Mouse (Mus musculus) megakaryocyte, adult 5-6 weeks (primary cell): ENCODE measurements around the gene Gimap1. TPM values are rescaled to one million over a fixed set of nuclear protein-coding genes. Genes with fewer than 3 reads are reported as not detected.

Source experiments
- ATAC-seq: 2 replicates; pipeline ENCODE4 v1.8.0; 2016; ENCODE audit warnings: mild to moderate bottlenecking, inconsistent platforms; ENCODE audit not compliant: poor library complexity, severe bottlenecking
- total RNA-seq, 2 experiments: library from RNA; stranded (forward) in 1 of 2; stranded (reverse) in 1 of 2; fragments of 153-499, 151-499 nt in 1 of 2; fragments of 221-1000, 200-1000 nt in 1 of 2; gene quantifications; 2 replicates each; pipeline versions ENCODE4 v1.2.3 to v1.2.4; 2015 to 2017

Gimap1 gene
- total RNA-seq, 2 experiments from 2014 or later = 5.3 to 5.8 TPM

DNA sequence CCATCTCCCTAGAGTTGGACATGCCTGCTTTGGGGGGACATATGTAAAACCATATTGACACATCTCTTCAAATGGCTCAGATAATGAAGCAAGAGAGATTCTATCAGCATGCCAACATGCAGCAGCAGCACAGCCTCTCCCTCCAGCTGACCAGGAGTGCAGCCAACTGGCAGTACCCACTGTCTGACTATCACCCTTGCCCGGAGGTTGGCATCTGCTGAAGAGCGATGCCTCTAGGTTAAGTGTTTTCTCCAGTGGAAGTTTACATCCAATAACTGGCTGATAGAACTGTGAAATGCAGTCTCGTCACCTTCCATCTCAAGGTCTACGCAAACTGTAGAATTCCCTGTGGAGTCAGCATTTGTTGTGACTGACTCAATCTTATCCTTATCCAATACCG lies 1.2 kb upstream of the Gimap1 start:
- no peak for ATAC-seq

DNA sequence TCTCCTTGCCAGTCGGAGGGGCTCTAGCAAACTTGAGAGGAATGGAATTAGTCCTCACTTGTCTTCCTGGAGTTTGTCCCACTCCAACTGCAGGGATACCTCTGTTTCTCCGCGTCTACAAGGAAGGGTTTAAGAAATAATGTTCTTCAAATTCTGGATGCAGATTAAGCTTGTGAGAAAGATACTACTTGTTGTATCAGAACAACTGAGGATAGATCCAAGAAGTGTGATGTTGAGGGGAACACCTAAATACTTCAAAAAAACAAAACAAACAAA lies 864 bp downstream of the Gimap1 start:
- ATAC-seq = no peak

DNA sequence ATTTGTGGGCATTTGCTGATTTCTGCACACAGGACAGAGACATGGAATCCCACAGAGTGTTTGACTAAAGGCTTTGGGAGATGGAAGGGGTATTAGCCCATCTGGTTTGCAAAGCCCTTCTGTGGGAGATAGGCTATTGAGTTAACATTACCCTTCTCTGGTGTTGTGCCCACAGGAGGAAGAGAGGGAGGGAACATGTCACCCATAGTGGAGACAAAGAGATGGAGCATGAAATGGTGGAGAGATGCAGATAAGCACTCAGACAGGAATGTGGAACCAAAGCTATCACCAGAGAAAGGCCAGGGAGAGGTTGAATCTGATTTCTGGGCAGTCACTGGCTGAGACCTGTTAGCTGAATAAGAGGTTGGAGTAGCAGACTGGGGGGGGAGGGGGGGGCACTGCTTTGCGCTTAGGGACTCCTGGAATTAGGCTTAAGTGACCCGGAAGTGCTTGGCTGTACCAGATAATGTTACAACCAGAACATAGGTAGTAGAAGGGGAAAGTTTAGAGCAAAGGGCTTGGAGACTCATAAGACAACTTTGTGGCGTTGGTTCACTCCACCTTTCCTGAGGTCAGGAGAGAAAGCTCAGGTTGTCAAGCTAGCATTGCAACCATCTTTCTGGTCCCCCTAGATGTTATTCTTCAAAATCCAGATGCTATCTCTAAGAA lies 1.8 kb downstream of the Gimap1 start:
- no peak for ATAC-seq

DNA sequence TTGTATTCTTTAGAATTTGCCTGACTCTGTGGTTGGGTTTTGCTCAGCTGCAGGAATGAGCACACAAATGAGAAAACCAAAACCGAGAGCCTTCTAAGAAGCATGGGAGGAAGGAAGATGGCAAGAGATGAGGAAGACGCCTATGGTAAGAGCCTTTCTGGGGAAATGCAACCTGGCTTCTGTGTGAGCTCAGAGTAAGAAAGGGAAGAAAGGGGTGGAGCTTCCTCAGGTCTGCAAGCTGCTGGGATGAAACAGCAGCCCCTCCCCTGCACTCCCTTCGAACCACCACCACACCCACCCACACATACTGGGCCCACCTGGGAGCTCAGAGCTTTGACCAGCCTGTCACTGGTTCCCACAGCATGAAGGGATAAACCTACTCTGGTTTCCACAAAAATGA lies 2.4 kb downstream of the Gimap1 start:
- no peak for ATAC-seq

DNA sequence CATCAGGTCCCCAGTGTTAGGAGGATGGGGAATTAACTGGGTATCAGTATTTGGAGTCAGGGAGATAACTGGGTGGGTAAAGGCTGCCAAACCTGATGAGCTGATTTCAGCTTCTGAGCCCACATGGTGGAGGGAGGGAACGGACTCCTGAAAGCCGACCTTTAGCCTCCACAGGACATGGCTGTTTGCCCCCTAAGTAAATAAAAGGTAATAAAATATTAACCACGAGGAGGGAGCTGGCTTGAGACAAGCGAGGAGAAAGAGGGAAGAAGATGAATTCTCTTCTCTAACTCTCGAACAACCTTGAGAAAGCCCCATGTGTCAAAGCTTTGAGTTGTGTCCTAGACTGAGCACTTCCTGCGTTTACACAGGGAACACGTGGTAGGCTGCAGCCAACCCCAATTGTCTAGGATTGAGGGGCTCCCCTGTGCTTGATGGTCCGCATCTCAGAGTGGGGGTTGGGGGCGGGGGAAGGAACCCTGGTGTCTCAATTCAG lies 2.9 kb downstream of the Gimap1 start:
- ATAC-seq = no peak

DNA sequence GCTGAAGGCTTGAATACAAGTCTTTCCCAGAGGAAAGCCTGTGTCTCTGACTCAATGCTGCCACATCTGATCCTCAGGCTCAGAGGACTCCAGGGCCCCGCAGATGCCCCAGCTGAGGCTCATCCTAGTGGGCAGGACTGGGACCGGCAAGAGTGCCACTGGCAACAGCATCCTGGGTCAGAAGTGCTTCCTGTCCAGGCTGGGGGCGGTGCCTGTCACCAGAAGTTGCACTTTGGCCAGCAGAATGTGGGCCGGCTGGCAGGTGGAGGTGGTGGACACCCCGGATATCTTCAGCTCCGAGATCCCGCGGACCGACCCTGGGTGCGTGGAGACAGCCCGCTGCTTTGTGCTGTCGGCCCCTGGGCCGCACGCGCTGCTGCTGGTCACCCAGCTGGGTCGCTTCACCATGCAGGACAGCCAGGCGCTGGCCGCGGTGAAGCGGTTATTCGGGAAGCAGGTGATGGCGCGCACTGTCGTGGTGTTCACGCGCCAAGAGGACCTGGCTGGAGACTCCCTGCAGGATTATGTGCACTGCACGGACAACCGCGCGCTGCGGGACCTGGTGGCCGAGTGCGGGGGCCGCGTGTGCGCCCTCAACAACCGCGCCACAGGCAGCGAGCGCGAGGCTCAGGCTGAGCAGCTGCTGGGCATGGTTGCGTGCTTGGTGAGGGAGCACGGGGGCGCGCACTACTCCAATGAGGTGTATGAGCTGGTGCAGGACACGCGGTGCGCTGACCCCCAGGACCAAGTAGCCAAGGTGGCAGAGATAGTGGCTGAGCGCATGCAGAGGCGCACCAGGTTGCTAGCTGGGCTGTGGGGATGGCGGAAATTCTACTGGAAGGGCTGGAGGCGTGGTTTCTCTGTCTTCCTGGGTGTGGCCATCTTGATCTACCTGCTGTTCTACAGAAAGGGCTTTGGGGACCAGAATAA lies 3.8 kb downstream of the Gimap1 start:
- ATAC-seq = no peak

DNA sequence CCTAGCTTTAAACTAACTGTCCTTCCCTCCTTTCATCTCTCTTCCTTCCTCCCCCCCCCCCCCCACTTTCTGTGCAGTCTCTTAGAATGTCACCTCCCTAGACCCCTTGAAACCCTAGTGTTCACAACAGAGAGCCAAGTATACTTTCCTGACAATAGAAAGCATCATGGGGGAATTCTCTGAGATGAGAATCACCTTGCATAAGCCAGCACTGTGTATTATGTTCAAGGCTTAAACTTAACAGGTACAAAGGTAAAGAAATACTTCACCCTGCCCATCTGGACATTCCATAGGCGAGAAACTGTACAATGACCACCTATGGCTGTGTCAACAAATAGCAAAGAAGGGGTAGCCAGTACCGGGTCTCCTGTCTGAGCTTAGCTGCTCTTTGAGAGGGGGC lies 6.6 kb downstream of the Gimap1 start:
- no peak for ATAC-seq

DNA sequence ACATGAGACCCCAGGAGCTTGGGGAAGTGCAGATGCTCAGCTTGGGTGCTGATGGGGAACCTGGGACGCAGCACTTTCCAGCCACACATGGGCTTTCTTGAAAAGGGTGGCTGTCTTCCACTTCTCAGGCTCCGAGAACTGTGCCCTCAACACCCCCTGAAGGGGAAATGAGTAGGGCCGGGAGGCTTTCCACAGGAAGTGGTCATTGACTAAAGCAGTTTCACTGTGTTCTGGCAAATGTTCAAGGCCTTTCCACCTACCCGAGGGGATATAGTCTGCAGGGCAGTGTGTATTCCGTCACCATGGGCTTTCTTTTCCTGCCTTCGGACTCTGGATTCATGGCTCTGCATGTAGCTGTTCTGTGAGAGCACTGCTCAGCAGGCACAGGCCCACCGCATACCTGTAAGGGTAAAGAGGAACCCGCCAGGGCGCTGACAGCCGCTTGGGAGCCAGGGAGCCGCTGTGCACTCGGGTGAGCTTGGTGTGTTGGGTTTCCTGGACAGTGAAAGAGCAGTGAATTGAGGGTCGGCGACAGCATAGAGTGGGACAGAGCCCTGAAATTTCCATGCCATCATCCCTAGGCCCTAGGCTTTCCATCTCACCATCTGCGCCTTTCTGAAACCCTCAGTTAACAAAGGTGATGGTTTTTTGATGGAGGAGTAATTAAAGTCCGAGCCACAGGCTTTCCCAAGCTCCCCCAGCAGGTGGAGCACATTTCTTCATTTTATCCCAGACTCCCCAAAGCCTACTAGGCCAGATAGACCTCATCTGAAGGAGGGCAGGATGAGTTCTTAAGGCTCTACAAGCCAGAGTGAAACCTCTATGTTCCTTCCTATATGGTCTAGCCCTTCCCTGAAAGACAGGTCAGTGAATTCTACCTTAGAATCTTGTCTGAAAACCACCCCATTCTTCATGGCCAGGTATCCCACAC lies 7.4 kb downstream of the Gimap1 start, which contains the start of gene Gimap5:
Gene Gimap5 (plus strand): TSS at position 239 of the 931 bp plus-strand sequence.
- ATAC-seq = peak; percentile 64

DNA sequence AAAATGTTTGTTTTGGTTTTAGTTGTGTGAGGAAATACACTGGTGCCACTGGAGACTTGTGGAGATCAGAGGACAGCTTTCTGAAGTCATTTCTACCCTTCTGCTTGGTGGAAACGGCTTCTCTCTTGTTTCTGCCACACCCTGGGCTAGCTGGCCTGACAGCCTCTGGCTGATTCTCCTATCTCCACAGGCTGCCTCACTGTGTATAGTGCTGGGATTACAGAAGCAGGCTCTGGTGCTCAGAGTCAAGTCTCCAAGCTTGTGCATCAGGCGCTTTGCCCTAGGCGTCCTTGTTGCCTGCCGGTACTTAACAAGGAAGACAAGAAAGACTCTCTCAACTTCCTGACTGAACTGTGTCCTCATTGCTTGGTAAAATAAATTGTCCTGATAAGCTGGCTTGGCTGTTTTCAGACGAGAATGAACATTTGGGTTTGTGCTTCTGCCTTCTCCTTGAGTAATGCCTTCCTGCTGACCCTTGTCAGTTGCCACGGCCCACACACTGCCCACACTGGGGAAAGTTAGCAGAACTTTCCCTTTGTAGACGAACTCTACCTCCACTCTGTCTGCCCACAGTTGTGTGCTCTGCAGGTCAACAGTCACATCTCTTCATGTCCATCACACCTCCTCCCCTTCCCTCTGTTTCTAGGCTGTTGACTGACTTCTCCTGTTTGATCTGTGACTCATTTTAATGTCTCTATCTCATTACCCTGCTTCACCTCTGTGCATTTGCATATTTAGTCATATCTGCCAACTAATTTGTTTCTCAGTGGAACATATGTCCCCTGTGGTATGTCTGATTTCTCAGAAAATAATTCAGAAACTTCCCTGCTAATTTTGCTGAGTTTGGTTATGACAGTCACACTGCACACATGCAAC lies 8.5 kb downstream of the Gimap1 start:
- peak; percentile 19 for ATAC-seq

DNA sequence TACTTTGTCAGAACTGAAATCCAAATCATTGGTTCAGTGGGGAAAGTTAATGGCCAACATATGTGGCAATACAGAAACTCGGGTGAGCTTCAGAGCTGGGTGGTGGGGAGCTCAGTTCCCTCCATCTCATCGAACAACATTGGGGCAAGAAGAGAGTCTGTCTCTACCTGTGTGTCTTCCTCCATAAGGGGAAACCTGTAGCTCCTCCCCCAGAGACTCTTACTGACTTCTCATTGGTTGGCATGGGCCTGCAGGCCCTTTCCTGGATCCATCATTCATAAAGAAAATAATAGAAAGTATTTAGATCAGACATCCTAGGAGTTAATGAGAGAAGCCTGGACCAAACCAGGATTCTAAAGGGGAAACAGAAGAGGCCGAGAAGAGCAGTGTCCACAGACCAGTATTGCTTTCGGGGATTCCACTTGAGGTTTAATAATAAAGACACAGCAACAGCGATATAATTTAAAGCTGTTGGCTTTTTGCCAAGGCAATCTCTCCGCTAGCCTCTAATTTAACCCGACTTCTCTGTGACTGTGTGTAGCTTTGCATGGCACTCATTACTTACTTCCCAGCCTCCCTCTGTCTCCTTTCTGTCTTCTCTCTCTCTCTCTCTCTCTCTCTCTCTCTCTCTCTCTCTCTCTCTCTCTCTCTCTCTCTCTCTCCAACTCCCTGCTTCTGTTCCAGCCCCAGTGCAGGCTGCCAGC lies 24.9 kb downstream of the Gimap1 start:
- no peak for ATAC-seq

DNA sequence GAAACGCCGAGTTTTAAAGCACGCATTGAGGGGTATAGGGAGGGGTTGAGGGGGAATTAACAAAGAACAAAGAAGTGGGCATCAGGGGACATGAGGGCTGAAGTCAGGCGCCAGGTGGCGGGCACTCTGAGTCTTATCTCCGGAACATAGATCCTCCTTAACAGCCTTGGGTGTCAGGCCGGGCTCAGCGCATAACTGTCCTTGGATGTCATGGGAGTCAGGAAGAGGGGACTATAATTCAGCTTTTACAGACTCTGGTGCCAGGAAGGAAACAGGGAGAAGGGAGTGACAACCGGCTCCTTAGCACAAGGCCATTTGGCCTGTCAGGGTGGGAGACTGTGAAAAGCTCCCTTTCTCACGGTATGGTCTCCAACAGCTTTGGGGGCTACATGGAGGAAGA lies 25.6 kb downstream of the Gimap1 start:
- no peak for ATAC-seq

DNA sequence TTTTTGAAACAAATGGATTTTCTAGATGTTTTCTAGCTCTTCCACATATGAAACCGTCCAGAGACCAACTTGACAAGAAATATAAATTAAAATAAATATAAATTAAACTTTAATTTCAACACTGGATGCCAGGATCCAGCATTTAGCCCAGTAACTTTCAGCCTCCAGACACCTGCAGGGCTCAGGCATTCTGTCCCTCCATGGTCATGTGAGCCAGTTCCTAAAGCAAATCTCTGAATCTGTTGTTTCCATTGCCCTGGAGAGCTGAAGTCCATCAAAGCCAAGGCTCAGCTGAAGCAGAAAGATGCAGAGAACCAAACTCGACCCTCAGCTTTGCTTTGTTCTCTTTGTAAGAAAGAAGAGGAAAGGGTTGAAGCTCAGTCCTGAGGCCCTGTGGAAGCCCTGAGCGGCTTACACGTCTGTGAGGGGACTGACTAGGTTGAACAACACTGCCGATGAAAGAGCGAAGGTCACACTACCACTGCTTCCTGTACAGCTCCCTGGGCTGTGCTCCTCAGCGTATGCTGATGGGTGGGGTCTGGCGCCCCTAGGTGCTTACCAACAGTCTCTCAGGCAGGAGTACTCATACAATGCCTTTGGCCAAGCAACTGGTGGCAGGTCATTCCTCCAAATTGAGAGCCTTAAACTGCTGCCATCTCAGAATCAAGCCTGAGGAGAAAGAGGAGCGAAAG lies 29.5 kb downstream of the Gimap1 start:
- peak; percentile 39 for ATAC-seq

DNA sequence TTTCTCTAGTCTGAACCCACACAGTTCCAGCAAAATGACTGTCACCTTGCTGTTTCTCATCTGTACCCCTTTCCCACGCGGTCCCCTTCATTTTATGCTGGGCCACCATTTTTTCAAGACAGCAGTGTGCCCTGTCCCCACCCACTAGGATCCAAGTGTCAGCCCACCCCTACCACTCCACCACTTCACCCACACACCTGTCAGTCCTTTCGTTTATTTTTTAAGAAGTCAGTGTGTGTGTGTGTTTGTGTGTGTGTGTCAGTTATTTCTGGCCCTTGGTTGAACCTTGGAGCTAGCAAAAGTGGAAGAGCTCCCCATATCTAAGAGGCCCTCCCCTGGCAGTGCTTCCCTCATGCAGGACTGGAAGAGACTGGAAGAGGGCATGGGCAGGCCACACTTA lies 30.1 kb downstream of the Gimap1 start:
- no peak for ATAC-seq

DNA sequence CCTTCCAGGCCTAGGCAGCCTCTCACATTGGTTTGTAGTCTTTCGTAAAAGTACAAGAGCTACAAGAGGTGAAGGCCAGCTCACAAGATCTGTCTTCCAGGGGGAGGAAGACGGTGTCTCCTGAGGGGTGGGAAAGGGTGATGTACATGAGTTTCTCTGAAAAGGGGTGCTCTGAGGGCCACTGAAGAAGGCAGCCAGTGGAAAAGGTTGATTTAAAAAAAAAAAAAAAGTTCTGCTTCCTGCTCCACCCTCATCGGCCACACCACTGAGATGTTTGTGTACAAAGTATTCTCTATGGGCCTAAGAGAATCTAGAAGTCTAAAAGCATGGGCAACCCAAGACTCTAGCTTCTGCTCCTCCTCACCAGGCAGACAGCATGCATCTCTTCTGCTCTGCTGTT lies 31.8 kb downstream of the Gimap1 start, which contains the start of gene Gimap3:
Gene Gimap3 (minus strand): TSS at position 156 of the 400 bp plus-strand sequence.
- no peak for ATAC-seq

DNA sequence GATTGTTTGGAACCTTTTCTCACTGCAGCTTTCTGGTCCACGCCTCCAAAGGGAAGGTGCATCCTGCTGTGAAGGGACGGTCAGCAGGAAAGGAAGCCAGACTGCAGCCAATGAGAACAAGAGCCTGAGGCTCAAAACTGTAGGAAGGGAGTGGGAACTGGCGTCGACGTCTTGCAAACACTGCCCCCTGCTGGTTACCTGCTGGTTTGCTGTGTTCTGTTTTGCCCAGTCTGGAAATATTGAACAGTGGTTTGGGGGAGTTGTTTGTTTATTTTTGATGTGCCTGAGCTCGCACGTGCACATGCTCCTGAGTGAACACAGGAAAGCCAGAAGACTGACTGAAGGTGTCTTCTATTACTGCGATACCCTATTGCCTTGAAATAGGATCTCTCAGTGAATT lies 33.2 kb downstream of the Gimap1 start:
- ATAC-seq = peak; percentile 77

DNA sequence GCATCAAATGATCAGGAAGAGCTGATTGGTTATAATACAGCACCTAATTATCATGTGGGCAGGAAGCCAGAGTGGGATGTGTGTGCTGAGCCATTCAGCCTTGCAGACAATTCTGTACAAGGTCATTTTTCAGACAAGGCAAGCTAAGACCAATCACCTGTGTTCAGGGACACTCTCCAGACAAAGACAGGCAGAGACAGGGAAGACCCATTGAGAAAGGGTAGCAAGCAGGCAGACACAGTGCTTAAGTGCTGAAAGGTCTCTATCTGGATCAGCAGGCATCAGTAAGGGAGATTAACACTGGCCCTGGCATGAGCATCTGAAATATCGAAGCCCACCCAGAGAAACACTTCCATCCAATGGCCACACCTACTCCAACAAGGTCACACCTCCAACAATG lies 45.6 kb downstream of the Gimap1 start:
- no peak for ATAC-seq

DNA sequence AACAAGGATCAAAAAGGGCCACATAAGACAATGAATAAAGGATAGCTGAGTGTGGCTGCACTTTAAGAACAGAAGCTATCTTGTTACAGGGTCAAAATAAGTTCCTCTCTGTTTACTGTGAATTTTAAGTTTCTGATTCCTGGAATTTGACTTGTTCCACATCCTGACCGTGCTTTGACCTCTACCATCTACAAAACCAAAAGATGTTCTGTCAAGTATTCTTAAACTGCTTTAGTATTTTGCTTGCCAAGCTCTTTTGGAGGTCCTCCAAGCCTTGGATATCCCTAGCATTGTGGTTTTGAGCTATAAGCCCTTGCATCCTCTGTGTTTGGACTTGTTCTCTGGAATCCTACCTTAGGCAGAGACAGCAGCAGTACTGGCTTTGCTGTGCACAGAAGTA lies 46.3 kb downstream of the Gimap1 start:
- ATAC-seq = no peak

DNA sequence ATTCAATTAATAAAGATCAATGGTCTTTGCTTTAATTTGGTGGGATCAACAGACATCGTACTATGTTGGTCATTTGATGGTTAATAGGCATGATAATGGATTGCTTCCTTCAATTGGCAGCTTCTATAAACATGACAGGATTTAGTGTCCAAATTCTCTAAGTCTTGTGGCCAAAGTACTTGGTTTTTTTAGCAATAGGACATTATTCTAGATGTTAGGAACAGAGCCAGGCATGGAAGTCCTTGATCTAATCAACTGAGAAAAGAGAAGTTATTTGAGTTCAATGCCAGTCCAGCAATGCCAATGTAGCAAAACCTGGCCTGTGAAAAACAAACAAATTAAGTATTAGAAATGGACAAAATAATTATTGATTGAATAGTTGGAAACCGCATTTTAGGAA lies 46.7 kb downstream of the Gimap1 start:
- no peak for ATAC-seq

DNA sequence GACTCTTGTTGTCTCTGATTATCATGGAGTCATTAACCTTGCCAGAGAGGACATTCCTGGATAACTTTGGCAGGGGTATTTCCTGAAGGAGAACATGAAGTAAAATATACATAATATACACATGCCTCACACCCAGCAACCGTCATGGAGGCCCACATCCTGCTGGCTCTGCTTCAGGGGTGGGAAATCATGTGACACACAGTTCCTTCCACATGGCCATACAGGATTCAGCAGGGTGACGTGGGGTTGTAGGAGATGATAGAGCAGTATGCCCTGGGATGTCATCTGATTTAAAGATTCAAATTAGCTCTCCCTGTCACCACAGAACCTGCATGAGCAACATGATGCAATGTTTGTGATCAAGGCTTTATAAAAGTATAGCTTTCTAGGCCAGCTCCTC lies 49.0 kb downstream of the Gimap1 start:
- ATAC-seq = no peak
